Mouse (Mus musculus) megakaryocyte, embryonic 14.5 days (primary cell): ENCODE measurements around the gene Siah1a.

Experiments used
- FLI1 ChIP-seq: IDR thresholded peaks from 2 replicates; pipeline ENCODE4 v1.6.1; 2012; ENCODE audit warnings: low read length, inconsistent platforms, mixed read lengths
- GATA1 ChIP-seq: IDR thresholded peaks from 3 replicates; pipeline ENCODE4 v1.6.1; 2012; ENCODE audit warnings: mixed read lengths, low read length, inconsistent platforms, borderline replicate concordance

GRCm38 (mm10) chr8:86721490-86721889 lies 24.2 kb downstream of the Siah1a start:
- TF ChIP-seq GATA1, result no peak
- TF ChIP-seq FLI1, result no peak
